Mouse (Mus musculus): ENCODE results near the gene Cerkl. TPM values are rescaled to one million over a fixed set of nuclear protein-coding genes. Genes with fewer than 3 reads are reported as not detected.

The Cerkl gene
- total and polyA plus RNA-seq, 3 experiments, result 3.5 to 7.4 TPM; not detected in 1

DNA sequence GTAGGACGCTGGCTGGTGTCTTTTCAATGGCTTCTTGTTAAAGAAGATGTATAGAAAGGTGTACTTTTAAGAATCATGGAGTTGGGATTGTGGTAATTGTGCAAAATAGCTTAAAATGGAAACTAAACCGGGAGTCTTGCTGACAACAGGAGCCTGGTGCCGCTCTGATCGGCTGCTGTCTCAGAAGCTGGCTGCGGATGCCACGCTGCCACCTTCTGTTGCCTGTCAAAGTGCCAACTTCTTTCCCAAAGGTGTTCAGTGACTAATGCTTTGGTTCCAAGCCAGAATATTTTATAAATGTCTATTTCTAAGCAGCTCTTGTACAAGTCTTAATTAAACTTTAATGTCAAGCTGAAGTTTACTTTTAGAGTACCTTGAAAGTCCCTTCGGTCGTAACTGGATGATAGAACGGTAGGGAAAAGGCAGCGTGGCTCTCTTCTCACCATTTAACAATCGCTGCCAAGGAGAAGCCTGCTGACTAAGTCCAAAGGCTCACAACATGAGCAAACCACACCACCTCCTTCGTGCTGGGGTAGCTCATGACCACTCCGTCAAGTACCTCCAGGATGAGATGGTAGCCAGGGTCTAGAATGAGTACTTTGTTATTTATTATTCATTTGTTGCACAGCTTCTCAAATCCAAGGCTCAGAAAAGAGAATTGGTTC lies 147.0 kb downstream of the Cerkl start:
- H3K9me3 ChIP-seq (replicated peaks; ENCODE audit: insufficient read depth, low read length), result no peaks in the 10 kb centered on the region
- no peak overlapping the region for H3K9ac ChIP-seq (ENCODE audit: control insufficient read depth, low read depth, low read length, poor library complexity, severe bottlenecking)
- H3K4me1 ChIP-seq (ENCODE audit: control insufficient read depth in 1 of 2, insufficient read depth in 2 of 2, low read length in 2 of 2), result no peaks in the 10 kb centered on the region
- TF ChIP-seq GATA1 (IDR thresholded peaks at IDR 0.05; ENCODE audit: low read depth, low read length) (no peak), POLR2AphosphoS5 (IDR thresholded peaks at IDR 0.05; ENCODE audit: borderline replicate concordance, low read depth, low read length) (no peak), ZMIZ1 (IDR thresholded peaks at IDR 0.05; ENCODE audit: low read depth, low read length) (no peak), CHD1 (IDR thresholded peaks at IDR 0.05; ENCODE audit: low read depth, low read length) (no peak), NELFE (IDR thresholded peaks at IDR 0.05; ENCODE audit: low read depth, low read length) (no peak), MYC (IDR thresholded peaks at IDR 0.05; ENCODE audit: low read depth, low read length) (no peak), POLR2AphosphoS2 (IDR thresholded peaks at IDR 0.05; ENCODE audit: low read length) (no peak), CHD2 (IDR thresholded peaks at IDR 0.05; ENCODE audit: low read length) (no peak), TAL1 (IDR thresholded peaks at IDR 0.05; ENCODE audit: low read length) (no peak), ETS1 (IDR thresholded peaks at IDR 0.05; ENCODE audit: low read depth, low read length) (no peak), UBTF (IDR thresholded peaks at IDR 0.05; ENCODE audit: borderline replicate concordance, insufficient read depth, low read depth, low read length) (no peak), GABPA (IDR thresholded peaks at IDR 0.05; ENCODE audit: low read depth, low read length) (no peak), TBP (IDR thresholded peaks at IDR 0.05; ENCODE audit: low read depth, low read length) (no peak)
- H3K36me3 ChIP-seq (ENCODE audit: control insufficient read depth in 1 of 2, insufficient read depth in 2 of 2, low read length in 2 of 2), result peaks cover 0 to 64% of the 10 kb centered on the region in 2 experiments; a peak in 2 of 4 replicates
- no peaks in the 10 kb centered on the region for H3K27me3 ChIP-seq (ENCODE audit: control insufficient read depth in 1 of 2, insufficient read depth in 2 of 2, low read length in 2 of 2)
- no peak overlapping the region for H3K27ac ChIP-seq (ENCODE audit: control insufficient read depth, low read depth, low read length)
- no peak overlapping the region for H3K4me3 ChIP-seq (ENCODE audit: control insufficient read depth in 1 of 2, insufficient read depth in 1 of 2, low read depth in 2 of 2, low read length in 2 of 2)
- H3K79me2 ChIP-seq (ENCODE audit: control insufficient read depth, insufficient read depth, low read length, poor library complexity), result no peaks in the 10 kb centered on the region
- no peak for DNase-seq (ENCODE audit: low read depth, low spot score)

- H3K4me1 ChIP-seq (ENCODE audit: control insufficient read depth in 1 of 2, insufficient read depth in 2 of 2, low read length in 2 of 2), result no peaks in the 10 kb centered on the region
- H3K9me3 ChIP-seq (replicated peaks; ENCODE audit: insufficient read depth, low read length), result no peaks in the 10 kb centered on the region
- H3K27me3 ChIP-seq (ENCODE audit: control insufficient read depth in 1 of 2, insufficient read depth in 2 of 2, low read length in 2 of 2), result no peaks in the 10 kb centered on the region
- H3K36me3 ChIP-seq (ENCODE audit: control insufficient read depth in 1 of 2, insufficient read depth in 2 of 2, low read length in 2 of 2), result peaks cover 0 to 58% of the 10 kb centered on the region in 2 experiments; a peak in 3 of 4 replicates
- H3K27ac ChIP-seq (ENCODE audit: control insufficient read depth, low read depth, low read length), result no peak overlapping the region
- H3K9ac ChIP-seq (ENCODE audit: control insufficient read depth, low read depth, low read length, poor library complexity, severe bottlenecking), result no peak overlapping the region
- DNase-seq (ENCODE audit: low read depth, low spot score), result no peak
- no peaks in the 10 kb centered on the region for H3K79me2 ChIP-seq (ENCODE audit: control insufficient read depth, insufficient read depth, low read length, poor library complexity)
- no peak for TF ChIP-seq TAL1 (IDR thresholded peaks at IDR 0.05; ENCODE audit: low read length)
- TF ChIP-seq MYB (IDR thresholded peaks at IDR 0.05; ENCODE audit: low read depth, low read length), result no peak
- TF ChIP-seq GABPA (IDR thresholded peaks at IDR 0.05; ENCODE audit: low read depth, low read length), result no peak
- TF ChIP-seq USF2 (IDR thresholded peaks at IDR 0.05; ENCODE audit: borderline replicate concordance in 1 of 2, insufficient read depth in 1 of 2, low read depth in 1 of 2, low read length in 2 of 2), result no peak
- TF ChIP-seq CHD2 (IDR thresholded peaks at IDR 0.05; ENCODE audit: low read length), result no peak
- no peak for TF ChIP-seq HCFC1 (IDR thresholded peaks at IDR 0.05; ENCODE audit: low read depth, low read length)
- TF ChIP-seq BHLHE40 (IDR thresholded peaks at IDR 0.05; ENCODE audit: borderline replicate concordance, low read depth, low read length), result no peak
- no peak overlapping the region for H3K4me3 ChIP-seq (ENCODE audit: control insufficient read depth in 1 of 2, insufficient read depth in 1 of 2, low read depth in 2 of 2, low read length in 2 of 2)
Measured at GRCm38 (mm10) chr2:79307549-79307948, 149.0 kb downstream of the Cerkl start.
